Mouse (Mus musculus) adrenal gland (tissue): ENCODE measurements around the gene Capn7.

Experiments used
- intact Hi-C: fragments of 180-260 bp; cut with DNase I; formaldehyde crosslinking; loops from one replicate; pipeline ENCODE4 v1.15.1; 2025
- long read RNA-seq, 2 experiments: library from polyadenylated mRNA; unstranded; transcript quantifications; one replicate each; pipeline ENCODE4 v2.0.0; 2020; ENCODE audit warnings: borderline replicate concordance in 1 of 2; ENCODE audit not compliant: insufficient replicate concordance in 1 of 2

Gene Capn7
- long read RNA-seq, experiment 1, transcript Capn7-201 (21 exons, 3,648 nt): major isoform, 10 of 16 reads
- long read RNA-seq, experiment 1, partial matches to known transcripts: 4 of 16 reads
- long read RNA-seq, experiment 1, other reads (novel, unspliced or antisense): 2 of 16 reads
- long read RNA-seq, experiment 2, full-length matches to known transcripts: 10 of 25 reads
- long read RNA-seq, experiment 2, partial matches to known transcripts: 12 of 25 reads
- long read RNA-seq, experiment 2, other reads (novel, unspliced or antisense): 3 of 25 reads

DNA sequence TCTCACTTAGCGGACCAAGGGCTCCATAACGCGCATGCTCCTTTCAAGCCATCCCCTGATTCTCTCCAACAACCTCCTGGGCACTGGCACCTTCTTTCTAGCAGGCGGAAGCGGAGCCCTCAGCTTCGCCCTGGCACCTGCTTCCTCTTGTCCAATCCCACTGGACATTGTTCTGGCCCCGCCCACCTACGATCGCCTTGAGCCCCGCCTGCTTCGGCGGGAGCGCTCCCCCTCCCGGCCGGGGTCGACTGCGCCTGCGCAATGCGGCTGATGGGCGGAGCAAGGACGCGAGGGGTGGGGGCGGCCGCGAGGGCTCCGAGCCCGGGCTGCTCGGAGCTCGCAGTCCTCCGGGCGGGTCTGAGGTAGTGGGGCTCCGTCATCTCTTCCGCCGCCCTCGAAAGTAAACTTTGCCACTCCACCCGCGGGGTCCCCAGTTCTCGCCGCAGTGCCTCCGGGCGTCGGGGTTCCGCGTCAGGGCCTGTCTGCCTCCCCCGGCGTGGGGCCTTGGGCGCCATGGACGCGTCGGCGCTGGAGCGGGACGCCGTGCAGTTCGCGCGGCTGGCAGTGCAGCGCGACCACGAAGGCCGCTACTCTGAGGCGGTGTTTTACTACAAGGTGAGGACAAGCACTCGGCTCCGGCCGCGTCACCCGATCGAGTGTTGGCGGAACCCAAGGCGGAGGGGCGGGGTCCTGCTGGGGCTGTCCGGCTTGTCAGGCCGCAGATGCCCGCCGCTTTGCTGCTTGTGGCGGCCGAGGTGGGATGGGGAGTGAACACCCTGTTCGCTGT, at the start of gene Capn7:
Capn7 (plus strand) TSS at position 270 of the 787 bp plus-strand sequence.
- intact Hi-C loops: no loop called here

DNA sequence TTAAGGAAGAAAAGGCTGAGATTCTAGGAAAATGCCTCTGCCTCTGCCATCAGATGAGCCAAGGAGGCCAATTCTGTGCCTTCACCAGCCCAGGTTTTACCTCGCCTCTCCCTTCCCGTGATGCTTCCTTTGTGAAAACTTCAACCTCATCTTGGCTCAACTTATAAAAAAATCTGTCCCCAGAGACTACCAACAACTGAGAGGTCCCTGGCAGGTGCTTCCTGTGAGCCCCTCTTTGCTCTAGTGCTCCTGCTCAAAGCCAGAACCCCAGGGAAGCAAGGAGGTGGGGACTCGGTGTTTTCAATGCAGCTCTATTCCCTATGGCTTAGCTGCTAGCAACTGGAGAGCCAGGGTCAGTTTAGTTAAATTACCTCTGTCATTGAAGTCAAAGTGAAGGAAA, 23.2 kb upstream of the Capn7 start:
- intact Hi-C loops: no loop called here

DNA sequence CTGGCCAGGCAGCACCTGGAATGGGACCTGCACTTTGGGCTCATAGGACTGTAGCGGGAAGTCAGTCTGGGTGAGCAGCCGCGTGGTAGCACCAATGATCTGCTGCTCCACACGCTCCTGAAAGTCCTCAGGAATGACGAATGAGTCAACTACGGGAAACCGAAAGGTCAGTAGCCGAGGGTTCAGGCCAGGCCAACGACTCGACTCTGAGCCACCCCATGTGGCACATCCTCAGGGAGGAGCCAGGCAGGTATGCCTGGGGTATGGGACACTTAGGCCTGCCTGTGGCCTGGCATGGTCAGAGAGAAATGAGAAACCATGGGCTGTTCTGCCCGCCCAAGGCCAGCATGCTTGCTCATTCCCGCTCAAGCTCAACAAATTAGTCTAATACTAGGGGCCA, 19.8 kb upstream of the Capn7 start:
- intact Hi-C loops: no loop called here

DNA sequence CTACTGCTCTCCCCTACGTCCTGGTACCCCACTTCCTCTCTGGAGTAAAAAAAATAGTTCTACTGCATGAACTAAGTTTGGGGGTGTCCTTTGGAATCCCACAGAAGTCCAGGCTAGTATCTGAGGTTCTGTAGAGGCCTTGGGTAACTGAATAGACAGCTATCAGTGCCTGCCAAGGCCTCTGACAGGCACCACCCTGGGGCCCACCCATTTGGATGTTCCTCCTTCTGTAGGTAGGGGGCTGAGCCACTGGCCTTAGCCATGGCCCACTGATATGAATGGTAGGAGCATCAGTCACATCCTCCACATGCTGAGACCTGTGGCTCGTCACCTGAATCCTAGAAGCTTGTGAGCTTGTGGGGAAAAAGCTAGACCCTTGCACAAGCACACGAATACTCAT, 18.7 kb upstream of the Capn7 start:
- intact Hi-C loops: no loop called here

DNA sequence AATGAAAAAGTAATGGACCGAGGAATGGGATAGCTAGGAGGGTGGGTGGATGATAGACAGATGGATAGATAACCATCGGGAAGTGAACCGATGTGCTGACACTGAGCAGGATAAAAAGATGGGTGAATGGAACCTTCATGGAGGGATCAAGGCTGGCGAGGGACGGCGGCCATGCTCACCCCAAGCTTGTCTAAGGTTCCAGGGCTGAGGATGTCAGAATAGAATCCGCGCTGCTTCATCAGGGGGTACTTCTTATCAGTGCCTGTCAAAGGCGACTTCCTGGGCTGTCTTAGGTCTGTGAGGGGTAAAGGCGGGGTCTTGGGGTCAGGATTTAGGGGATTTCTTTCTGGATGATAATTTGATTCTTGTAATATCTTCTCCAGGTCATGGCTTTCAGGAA, 16.9 kb upstream of the Capn7 start:
- intact Hi-C loops: no loop called here

DNA sequence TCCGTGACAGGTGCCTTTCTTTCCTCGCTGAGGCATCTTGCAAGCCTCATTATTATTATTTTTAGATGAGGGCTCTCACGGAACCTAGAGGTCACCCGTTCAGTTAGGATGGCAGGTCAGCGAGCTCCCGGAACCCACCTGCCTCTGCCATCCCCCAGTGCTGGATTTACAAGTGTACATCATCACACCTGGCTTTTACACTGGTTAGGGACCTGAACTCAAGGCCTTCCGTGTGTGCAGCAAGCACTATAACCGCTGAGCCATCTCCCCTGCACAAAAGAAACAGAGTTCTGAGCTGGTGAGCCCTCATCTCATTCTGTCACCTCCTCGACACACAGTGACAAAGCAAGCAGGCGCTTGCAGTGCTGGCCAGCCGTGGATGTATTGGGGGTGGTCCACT, 15.3 kb upstream of the Capn7 start:
- intact Hi-C loops: loop anchor here (5.0 kb wide), 1 partner anchor 39 kb away; no protein-coding TSS in a partner anchor

DNA sequence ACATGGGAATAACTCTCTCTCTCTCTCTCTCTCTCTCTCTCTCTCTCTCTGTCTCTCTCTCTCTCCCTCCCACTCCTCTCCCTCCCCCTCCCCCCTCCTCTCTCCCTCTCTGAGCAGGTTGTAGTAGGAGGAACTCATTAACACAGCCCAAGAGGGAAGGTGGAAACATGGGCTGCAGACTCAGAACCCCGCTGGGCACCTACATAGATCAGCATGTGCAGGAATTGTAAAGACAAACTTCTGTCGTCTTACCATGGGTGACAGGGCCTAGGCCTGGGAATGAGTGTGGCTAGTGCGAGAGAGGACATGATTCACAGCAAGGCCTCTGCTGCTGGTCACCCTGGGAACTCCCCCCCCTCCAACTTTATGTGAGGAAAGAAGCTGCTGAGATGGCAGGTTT, 14.2 kb upstream of the Capn7 start:
- intact Hi-C loops: loop anchor here (5.0 kb wide), 1 partner anchor 40 kb away; no protein-coding TSS in a partner anchor

DNA sequence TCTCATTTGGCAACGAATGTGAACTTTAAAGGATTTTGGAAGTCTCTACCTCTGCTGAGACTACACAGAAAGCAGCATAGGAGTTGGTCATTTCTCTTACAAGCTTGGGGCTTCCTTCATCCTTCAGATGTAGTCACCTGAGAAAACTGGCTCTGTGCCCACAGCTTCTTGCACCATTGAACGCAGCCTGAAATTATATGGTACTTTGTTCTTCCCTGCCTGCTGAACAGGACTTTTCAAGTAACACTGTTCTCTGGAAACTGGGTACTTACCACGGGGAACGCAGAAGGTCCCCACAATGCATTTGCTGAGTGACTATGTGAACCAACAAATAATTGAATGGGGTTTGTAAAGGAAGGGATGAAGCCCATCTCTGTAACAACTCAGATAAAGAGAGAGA, 13.2 kb upstream of the Capn7 start:
- intact Hi-C loops: loop anchor here (5.0 kb wide), 1 partner anchor 41 kb away; no protein-coding TSS in a partner anchor

DNA sequence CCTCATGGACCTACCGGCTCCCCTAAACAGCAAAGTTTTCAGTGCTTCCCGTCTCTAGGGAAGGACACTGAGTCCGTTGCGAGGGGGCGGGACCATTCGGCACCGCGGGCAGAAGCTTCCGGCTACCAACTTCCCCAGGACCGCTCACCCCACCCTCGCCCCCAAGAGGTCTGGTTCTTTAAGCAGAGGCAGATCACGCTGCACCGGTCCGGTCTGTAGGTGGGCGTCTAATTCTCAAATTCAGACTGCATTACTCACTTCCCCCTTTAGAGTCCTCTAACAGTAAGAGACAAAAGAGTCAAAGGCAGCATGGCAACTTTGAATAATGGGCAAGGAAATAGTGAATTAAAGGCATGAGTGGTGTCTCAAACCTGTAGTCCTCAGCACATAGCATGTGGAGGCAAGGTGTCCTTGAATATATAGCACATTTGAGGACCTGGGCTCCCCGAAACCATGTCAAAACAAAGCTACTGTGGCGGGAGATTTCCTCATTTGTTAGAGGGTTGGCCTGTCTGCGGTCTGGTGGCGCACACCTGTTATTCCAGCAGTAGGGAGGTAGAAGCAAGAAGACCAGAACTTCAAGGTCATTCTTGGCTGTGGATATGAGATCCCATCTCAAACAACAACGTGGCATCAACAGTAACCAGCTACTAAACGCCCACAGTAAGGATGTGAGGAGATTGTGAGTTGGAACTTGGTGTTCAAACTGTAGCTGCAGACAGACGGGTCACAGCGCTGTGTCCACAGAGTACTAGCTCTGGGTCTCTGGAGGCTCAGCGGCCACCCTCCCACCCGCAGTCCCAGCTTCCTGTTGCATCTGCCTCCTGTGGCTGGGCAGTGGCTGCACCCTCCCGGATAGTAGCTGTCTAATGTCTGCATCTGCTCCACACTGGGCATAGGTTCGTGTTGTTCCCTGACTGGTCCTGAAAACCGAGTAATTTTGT, 12.3 kb upstream of the Capn7 start, which contains the start of gene Dnah1:
Dnah1 (minus strand) TSS at position 48 of the 944 bp plus-strand sequence.
- intact Hi-C loops: loop anchor here (5.0 kb wide), 1 partner anchor 42 kb away; no protein-coding TSS in a partner anchor

DNA sequence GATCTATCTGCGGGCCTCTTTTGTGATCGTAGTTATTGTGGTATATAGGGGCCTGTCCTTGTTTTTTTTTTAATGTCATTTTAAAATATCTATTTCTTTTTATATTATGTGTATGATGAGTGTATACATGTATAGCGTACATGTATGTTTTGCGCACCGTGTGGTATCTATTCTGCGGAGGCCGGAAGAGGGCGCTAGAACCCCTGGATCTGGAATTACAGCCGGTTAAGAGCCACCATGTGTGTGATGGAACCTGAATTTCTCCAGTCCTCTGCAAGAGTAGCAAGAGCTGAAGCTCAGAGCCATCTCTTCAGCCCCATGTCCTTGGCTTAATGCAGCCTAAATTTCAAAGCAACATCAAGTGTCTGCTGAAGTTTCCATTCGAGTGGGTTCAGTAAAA, 11.6 kb upstream of the Capn7 start:
- intact Hi-C loops: loop anchor here (5.0 kb wide), 2 partner anchors 43 to 53 kb away; no protein-coding TSS in a partner anchor

DNA sequence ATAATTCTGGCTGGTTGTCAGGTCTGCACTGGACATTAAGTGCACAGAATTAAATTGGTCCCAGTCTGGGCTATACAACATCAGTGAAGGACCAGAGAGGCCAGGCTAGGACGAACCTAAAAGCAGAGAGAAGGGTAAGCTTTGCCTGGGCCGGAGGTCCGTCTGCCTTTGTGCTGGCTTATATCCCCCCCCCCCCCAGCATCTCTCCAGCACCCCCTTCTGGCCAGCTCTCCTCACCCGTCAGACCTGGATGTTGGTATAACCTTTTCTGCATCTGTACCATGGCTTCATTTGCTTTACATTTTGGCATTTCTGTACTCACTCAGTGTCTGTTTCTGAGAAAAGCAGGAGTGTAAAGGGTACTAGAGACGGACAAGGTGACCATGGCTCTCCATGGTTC, 10.9 kb upstream of the Capn7 start:
- intact Hi-C loops: loop anchor here (5.0 kb wide), 1 partner anchor 53 kb away; no protein-coding TSS in a partner anchor

DNA sequence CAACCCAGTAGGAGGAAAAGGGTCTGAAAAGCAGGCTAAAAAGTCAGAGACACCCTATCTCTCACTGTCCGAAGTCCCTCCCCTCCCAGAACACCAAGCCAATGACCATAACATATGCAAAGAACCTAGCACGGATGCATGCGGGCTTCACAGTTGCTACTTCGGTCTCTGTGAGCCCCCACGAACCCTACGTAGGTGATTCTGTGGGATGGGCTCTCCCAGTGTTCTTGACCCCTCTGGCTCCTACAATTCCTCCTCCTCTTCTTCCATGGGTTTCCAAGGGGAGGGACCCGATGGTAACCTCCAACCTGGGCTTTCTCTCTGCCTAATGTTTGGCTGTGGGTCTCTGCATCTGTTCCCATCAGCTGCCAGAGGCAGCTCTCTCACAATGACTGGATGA, 9.7 kb upstream of the Capn7 start:
- intact Hi-C loops: loop anchor here (5.0 kb wide), 1 partner anchor 54 kb away; no protein-coding TSS in a partner anchor

DNA sequence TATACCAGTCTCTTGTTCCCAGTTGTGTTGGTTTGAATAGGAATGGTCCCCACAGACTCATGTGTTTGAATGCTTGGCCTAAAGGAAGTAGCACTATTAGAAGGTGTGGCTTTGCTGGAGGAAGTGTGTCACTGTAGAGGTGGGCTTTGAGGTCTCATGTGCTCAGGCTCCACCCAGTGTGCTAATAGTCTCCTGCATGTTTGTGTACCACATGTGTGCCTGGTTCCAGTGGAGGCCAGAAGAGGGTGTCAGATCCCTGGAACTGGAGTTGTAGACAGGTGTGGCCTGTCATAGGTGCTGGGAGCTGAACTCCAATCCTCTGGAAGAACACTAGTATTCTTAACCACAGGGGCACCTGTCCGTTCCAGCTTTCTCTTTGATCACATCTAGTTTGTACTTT, 9.2 kb upstream of the Capn7 start:
- intact Hi-C loops: loop anchor here (5.0 kb wide), 1 partner anchor 55 kb away; no protein-coding TSS in a partner anchor

DNA sequence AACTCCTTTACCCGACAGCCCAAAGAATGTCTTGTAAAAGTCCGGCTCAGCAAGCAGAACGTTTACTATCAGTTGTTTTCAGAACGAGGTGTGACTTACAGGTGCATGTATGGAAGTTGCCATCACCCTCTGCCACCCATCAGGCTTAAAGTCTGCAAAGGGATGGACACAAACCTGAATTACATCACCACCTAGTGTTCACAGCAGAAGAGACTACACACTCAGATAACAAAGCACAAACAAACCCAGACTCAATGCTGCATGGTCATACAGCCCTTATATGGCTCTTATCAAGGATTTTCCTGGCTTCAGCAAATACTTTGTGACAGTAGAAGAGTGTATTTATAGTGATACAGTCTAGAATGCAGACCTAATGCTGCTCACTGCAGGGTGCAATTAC, 8.8 kb upstream of the Capn7 start:
- intact Hi-C loops: loop anchor here (5.0 kb wide), 1 partner anchor 55 kb away; no protein-coding TSS in a partner anchor

DNA sequence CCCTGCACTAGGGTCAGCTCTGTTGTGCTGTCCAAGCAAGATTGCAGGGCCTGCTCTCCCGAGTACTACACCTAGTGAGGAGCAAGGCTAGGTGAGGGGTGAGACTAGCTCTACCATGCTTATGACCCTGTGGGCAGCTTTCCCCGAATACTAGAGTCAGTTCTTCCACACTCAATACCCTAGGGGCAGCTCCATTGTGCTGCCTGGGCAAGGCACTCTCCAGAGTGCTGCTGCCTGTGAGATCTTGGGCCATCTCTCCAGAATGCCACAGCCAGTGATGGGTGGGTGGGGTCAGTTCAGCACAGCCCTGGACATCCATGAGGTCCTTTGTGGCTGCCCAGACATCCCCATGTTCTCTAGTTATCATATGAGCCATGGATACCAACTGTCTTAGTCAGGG, 6.7 kb upstream of the Capn7 start:
- intact Hi-C loops: loop anchor here (5.0 kb wide), 2 partner anchors 57 to 112 kb away; partner anchors contain the start of genes Nisch and Sema3g

DNA sequence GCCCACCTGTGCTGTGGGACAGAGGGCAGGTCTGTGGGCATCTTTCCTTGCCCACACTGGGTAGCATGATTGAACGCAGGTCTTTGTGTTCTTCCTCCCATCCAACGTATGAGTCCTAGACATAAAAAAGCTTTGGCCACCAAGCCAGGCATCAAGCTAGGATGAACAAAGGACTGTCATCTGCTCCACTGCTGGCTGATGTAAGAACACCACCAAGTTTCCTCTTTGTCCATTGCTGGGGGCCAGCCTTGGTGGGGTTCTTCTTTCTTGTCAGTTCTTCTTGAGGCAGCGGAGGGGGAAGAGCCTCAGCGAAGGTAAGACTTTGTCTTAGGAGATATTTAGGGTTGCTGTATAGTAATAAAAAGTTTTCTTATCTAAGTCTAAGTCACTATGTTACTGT, 5.5 kb upstream of the Capn7 start:
- intact Hi-C loops: loop anchor here (5.0 kb wide), 1 partner anchor 114 kb away; the partner anchor contains the start of genes Nisch and Sema3g

DNA sequence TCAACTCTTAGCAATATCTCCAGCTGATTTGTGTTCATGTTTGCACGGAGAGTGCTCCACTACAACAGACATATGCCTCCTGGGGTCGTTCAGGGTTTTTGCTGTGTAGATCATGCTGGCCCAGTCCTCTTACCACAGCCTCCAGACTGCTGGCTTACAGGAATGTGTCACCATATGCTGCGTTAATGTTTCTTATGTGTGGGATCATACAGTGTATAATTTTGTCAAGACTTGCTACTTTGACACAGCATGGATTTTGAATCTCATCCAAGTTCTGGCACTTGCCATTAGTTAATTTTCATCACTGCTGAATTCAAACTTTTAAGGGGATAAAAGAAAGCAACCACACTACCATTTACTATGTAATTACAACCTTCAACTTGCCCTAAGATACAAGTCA, 673 bp upstream of the Capn7 start:
- intact Hi-C loops: no loop called here

DNA sequence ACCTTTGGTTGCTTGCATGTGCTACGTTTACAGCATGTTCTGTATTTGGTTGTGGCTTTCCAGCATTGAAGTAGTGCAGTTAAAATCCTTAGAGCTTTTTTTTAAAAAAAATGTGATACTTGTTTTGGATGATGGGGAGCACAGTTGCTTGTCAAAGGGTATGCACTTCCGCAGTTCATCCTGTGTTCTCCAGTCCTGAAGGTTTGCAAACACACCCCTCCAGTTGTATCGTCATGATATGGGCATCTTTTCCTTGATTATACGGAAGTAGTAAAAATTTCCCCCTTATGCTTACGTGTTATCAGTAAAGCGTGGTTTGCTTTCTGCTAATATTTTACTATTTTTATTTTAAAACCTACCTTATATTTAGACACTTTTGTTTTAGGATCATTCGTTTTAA, 968 bp downstream of the Capn7 start:
- intact Hi-C loops: no loop called here

DNA sequence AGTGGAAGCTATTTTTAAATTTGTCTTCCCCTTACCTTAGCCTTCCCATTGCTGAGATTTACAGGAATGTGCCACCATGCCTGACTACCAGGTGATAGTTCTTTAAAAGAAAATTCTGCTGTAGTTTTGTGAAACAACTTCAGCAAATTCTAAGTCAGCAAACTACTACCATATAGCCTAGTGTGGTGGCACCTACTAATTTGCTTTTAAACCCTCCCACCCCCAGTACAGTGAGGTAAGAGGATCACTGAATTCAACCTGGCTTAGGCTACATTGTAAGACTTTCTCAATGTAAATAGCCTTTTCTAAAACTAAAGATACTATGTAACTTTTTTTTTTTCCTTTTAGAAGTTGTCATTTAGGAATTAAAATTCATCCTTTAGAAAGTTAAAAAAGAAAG, 1.5 kb downstream of the Capn7 start:
- intact Hi-C loops: no loop called here

DNA sequence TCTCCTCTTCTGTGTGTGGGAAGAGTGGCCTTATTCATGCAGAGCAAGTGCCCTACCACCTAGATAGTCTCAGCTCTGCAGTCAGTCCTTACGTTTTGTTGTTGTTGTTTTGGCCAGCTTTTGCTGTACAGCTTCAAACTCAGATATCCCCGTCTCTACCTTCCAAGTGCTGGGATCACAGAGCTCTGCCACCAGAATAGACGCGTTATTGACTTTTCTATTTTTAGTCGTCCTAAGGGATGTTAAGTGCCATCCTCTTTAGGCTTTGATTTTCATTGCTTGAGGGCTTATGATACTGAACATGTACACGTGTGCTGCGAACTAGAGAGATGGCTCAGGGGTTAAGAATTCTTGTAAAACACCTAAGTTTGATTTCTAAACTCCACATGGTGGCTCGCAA, 6.8 kb downstream of the Capn7 start:
- intact Hi-C loops: no loop called here

DNA sequence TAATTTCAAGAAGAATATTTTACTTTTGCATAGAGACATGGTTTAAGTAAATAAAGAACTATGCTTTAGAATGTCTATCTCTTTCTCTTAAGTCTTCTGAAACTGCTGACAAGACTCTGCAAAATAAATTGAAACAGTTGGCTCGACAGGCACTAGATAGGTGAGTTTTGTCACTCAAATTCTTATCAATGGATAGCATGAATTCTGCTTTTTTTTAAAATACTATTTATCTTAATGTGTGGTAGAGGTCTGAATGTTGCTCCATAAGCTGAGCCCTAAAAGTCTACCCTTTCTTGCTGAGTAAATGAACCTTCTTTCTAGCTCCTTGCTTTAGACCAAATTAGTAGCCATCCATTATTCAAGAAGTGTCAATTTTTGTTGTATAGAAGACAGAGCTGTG, 8.9 kb downstream of the Capn7 start:
- intact Hi-C loops: no loop called here
